Mouse (Mus musculus) embryonic fibroblast, embryonic 13.5 days (primary cell): ENCODE results near the gene Efcab5.

Source experiments
- CTCF ChIP-seq: IDR thresholded peaks from 2 replicates; pipeline ENCODE4 v1.5.1; 2011; ENCODE audit warnings: mild to moderate bottlenecking, control low read depth, low read length, moderate library complexity, borderline replicate concordance; ENCODE audit not compliant: insufficient read depth
- POLR2A ChIP-seq: IDR thresholded peaks from 2 replicates; pipeline ENCODE4 v1.6.1; 2011; ENCODE audit warnings: low read depth, mild to moderate bottlenecking, control low read depth, low read length, moderate library complexity

DNA sequence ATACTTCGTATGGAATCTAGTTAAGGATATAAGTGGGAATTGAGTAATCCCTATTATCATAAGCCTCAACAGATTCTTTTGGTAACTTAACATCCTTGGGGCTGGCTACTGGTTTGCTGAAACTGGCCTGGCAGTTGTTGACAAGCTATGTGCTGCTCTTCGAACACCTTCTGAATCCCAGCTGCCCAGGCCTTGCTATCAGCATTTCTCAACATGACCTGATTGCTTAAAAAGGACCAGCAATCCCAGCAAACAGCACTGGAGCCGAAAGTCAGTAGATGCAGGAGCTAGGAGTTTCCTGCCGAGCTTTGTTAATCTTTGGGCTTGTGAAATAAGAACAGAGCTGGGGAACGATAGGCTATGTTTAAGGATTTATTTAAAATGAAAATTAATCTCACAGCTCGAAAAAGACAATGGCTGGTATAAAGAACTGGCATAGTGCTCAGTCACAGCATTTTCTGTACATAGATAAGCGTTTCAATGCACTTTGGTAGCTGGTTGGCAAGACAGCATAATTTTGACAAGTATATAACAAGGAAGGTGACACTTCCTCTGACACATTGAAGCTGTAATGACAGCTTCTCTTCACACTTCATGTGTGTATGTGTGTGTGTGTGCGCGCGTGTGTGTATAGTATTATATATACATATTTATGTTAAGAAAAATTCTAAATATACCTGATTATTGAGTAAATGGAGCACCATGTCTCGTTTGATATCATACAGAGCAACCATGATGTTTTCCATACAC, 6.8 kb upstream of the Efcab5 start:
- TF ChIP-seq CTCF, result no peak
- TF ChIP-seq POLR2A, result no peak
